Mouse (Mus musculus) ES-E14 (cell line): ENCODE results near the gene Hectd4. TPM values are rescaled to one million over a fixed set of nuclear protein-coding genes. Genes with fewer than 3 reads are reported as not detected.
"Not testable (repeated sequence)": the region's sequence is repeated elsewhere in the genome, so short reads cannot be mapped to it uniquely, and the experiment has no call there.

Experiments
- DNase-seq: peaks from one replicate; pipeline ENCODE4 v3.0.0-alpha.2; 2013; ENCODE audit warnings: low read depth, low spot score
- H3K27ac ChIP-seq: 2 replicates; pipeline ENCODE4 v1.5.1; 2012; ENCODE audit warnings: low read depth, mild to moderate bottlenecking, low read length, moderate library complexity, mixed read lengths; ENCODE audit not compliant: poor library complexity, insufficient read depth, severe bottlenecking
- H3K36me3 ChIP-seq: 2 replicates; pipeline ENCODE4 v1.6.1; 2012; ENCODE audit warnings: mild to moderate bottlenecking, low read length, moderate library complexity, mixed read lengths; ENCODE audit not compliant: control insufficient read depth, poor library complexity, insufficient read depth, severe bottlenecking
- H3K4me1 ChIP-seq, 2 experiments: fragments of 150-350 bp in 1 of 2; sonication (generic) in 1 of 2; 2 replicates each; pipeline ENCODE4 v1.6.1; 2012; ENCODE audit warnings: low read length in 2 of 2, mild to moderate bottlenecking in 1 of 2, mixed read lengths in 1 of 2; ENCODE audit not compliant: control insufficient read depth in 2 of 2, insufficient read depth in 2 of 2, poor library complexity in 1 of 2
- H3K4me3 ChIP-seq, 2 experiments: fragments of 150-350 bp in 1 of 2; sonication (generic) in 1 of 2; 2 replicates each; pipeline ENCODE4 v1.5.1; 2012; ENCODE audit warnings: low read length in 2 of 2, low read depth in 1 of 2, mild to moderate bottlenecking in 1 of 2, mixed read lengths in 1 of 2; ENCODE audit not compliant: insufficient read depth in 1 of 2, poor library complexity in 1 of 2, severe bottlenecking in 1 of 2
- H3K9ac ChIP-seq: 2 replicates; pipeline ENCODE4 v1.6.1; 2012; ENCODE audit warnings: low read depth, mild to moderate bottlenecking, low read length, mixed read lengths; ENCODE audit not compliant: poor library complexity, insufficient read depth, severe bottlenecking
- H3K9me3 ChIP-seq: fragments of 150-350 bp; sonication (generic); 2 replicates; pipeline ENCODE4 v1.6.1; 2012; ENCODE audit warnings: low read depth, mild to moderate bottlenecking, low read length; ENCODE audit not compliant: control insufficient read depth, insufficient read depth
- CHD2 ChIP-seq: IDR thresholded peaks from 2 replicates; pipeline ENCODE4 v1.6.1; 2014; ENCODE audit warnings: mild to moderate bottlenecking, low read depth, low read length, inconsistent platforms
- HCFC1 ChIP-seq: IDR thresholded peaks from 2 replicates; pipeline ENCODE4 v1.6.1; 2012; ENCODE audit warnings: low read length, inconsistent platforms, borderline replicate concordance; ENCODE audit not compliant: insufficient read depth
- MAFK ChIP-seq: IDR thresholded peaks from 2 replicates; pipeline ENCODE4 v1.6.1; 2014; ENCODE audit warnings: mild to moderate bottlenecking, low read depth, low read length, inconsistent platforms; ENCODE audit not compliant: insufficient read depth
- ZC3H11A ChIP-seq: IDR thresholded peaks from 2 replicates; pipeline ENCODE4 v1.6.1; 2012; ENCODE audit warnings: low read depth, mild to moderate bottlenecking, inconsistent platforms, low read length, borderline replicate concordance
- ZNF384 ChIP-seq: IDR thresholded peaks from 2 replicates; pipeline ENCODE4 v1.6.1; 2012; ENCODE audit warnings: low read depth, low read length, inconsistent platforms
- in situ Hi-C, 2 experiments: fragments of 600-800 bp; cut with MboI; formaldehyde crosslinking; loops; one replicate each; pipeline ENCODE4 v1.15.1; 2025; ENCODE audit warnings: low sequenced_read_pairs in 2 of 2, inconsistent platforms in 1 of 2; ENCODE audit not compliant: unreplicated experiment in 2 of 2
- total RNA-seq: library from RNA; depleted of rRNA; stranded (reverse); fragments of 300-350 nt; gene quantifications from 2 replicates; pipeline ENCODE4 v1.2.3, GENCODE M21; 2012

The Hectd4 gene
- total RNA-seq, 1 experiment: 14.2 TPM

DNA sequence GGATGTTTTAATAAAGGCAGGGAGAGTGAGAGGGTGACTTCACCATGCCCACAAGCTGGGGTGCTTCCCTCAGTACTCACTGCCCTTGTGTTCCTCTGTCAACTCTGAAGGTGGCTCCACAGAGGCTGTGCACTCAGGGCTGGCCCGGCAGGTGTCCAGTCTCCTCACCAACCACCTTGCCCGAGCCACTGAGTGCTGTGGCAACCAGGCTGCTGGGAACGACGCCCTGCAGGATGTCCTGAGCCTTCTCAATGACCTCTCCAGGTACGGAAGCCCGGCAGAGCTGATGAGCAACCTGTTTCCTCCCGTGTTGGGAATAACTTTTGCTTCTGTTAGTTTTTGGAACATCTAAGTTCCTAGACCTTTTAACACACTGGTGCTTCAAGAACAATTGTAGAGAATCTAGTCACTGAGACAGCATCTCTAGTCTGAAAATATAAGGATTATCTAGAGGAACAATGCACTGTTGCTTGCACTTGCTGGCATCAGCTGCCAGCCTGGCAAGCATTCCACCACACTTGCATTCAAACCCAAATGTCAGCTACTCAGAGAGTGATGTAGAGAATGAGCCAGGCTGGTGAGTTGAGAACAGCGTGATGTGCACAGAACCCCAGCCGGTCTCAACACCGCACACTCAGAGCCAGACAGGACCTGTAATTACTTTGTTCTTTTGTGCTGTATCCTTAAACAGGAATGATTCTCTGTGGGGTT lies 93.9 kb downstream of the Hectd4 start:
- Histone ChIP-seq H3K27ac (no peak overlapping the region), H3K36me3 (peaks cover 31% of the 10 kb centered on the region; the same call in 1 of the 2 replicates), H3K4me1 (no peaks in the 10 kb centered on the region), H3K9ac (no peak overlapping the region), H3K9me3 (no peaks in the 10 kb centered on the region), H3K4me3 (no peak overlapping the region)
- no peak for TF ChIP-seq ZC3H11A
- TF ChIP-seq ZNF384: no peak
- no peak for TF ChIP-seq HCFC1
- no peak for DNase-seq
- in situ Hi-C loops: no loop called here

DNA sequence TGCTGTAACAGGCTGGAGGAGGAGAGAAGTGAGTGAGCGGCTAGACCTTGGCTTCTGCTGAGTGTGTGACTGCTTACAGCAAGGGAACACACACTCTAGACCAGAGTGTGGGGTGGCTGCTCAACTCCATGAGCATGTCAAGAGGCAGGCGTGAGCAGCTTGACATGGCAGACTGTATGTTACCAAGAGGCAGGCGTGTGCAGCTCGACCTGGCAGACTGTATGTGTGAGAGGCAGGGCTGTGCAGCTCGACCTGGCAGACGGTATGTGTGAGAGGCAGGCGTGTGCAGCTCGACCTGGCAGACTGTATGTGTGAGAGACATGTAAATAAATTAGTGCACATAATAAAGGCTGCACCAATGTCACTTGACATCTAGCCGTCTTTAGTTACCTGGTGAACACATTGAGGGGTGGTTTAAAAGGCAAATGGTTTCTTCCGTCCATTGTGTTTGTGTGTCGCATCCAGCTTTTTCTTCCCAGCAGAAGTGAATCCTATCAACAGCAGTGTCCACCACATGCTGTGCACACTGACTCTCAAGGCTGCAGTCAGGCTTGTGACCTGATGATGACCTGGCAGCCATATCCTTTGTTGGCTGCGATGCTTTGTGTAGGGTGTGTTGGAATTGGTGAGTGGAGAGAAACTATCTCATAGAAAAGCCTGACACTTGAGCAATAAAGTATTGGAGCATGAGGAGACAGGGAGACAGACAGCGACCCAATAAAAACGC lies 106.2 kb downstream of the Hectd4 start:
- TF ChIP-seq ZNF384 (no peak), MAFK (no peak), HCFC1 (no peak)
- H3K27ac ChIP-seq: no peak overlapping the region
- in situ Hi-C loops: no loop called here
- H3K36me3 ChIP-seq: peaks cover 36% of the 10 kb centered on the region
- H3K9me3 ChIP-seq: no peaks in the 10 kb centered on the region
- H3K4me1 ChIP-seq: peaks cover 0 to 3% of the 10 kb centered on the region in 2 experiments; a peak in 1 of 4 replicates
- DNase-seq: no peak
- H3K4me3 ChIP-seq: no peak overlapping the region
- no peak overlapping the region for H3K9ac ChIP-seq

DNA sequence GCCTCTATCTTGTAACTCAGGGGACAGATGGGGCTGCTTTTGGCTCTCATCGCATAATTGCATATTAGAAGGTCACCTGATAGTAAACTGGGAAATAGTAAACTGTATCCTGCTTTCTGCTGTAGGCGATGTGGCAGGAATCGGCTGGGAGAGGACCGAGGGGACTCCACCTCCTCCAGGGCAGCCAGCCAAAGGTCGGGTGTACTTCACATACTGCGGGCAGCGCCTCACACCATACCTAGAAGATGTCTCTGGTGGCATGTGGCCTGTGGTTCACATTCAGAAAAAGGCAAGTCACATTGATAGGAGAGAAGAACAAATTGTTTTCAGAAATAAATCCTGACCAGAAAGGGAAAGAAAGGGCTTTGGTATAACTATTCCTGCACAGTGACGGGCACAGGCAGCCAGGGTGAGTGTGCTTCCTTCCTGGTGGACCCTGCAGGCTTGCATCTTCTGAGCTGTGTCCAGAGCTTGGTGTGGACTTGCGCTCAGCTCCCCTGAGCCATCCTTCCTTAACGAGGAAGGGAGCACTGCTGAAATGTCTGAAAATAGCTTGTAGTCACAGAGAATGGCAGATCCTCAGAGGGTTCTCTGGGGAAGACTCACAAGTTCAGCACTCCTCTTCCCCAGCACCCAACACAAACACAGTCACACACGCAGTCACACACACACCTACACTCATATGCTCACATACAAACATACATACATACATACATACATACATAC lies 109.5 kb downstream of the Hectd4 start:
- 0 out of 2 replicates have a peak overlapping the region, but pooled peaks have one; percentile 7 for H3K9ac ChIP-seq
- peak overlapping the region; percentile 30 to 33; a peak in 1 of 4 replicates for H3K4me3 ChIP-seq
- in situ Hi-C loops: no loop called here
- H3K4me1 ChIP-seq: peaks cover 0 to 7% of the 10 kb centered on the region in 2 experiments; a peak in 2 of 4 replicates
- H3K36me3 ChIP-seq: peaks cover 34% of the 10 kb centered on the region
- no peak for TF ChIP-seq HCFC1
- no peak for TF ChIP-seq ZNF384
- TF ChIP-seq ZC3H11A: no peak
- no peak for TF ChIP-seq CHD2
- TF ChIP-seq MAFK: no peak
- H3K9me3 ChIP-seq: no peaks in the 10 kb centered on the region
- no peak overlapping the region for H3K27ac ChIP-seq
- no peak for DNase-seq

DNA sequence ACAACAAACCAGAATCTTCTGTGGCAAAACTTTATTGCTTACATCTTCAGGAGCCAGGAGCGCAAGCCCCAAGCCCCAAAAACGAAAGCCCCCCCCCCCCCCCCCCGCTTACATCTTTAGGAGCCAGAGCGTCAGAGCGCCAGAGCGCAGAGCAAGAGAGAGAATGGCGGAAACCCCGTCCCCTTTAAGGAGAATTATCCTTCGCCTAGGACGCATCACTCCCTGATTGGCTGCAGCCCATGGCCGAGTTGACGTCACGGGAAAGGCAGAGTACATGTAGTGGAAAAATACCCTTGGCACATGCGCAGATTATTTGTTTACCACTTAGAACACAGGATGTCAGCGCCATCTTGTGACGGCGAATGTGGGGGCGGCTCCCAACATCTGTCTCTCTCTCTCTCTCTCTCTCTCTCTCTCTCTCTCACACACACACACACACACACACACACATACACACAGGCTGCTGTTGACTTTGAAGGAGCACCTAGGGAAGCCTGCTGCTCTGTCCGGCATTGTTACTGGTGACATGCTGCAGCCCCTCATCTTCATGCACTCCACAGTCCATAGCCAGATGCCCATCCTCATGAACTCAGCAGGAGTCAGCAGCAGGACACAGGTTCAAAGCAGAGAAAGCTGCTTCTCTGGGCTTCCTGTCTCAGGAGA lies 110.3 kb downstream of the Hectd4 start:
- Histone ChIP-seq H3K4me3 (0 out of 4 replicates have a peak overlapping the region, but pooled peaks have one; percentile 2 to 19), H3K36me3 (peaks cover 31% of the 10 kb centered on the region)
- in situ Hi-C loops, H3K9ac ChIP-seq, H3K4me1 ChIP-seq, DNase-seq, H3K9me3 ChIP-seq, H3K27ac ChIP-seq: not testable (repeated sequence)
